Mouse (Mus musculus) kidney, embryonic 15.5 days (tissue): Measurements from ENCODE around the gene Cflar. TPM values are rescaled to one million over a fixed set of nuclear protein-coding genes. Genes with fewer than 3 reads are reported as not detected.

Source experiments
- ATAC-seq: fragments of 200-750 bp; cut with Nextera tagmentation; replicated peaks from 2 replicates; pipeline ENCODE4 v1.8.0; 2017; ENCODE audit warnings: moderate TSS enrichment; ENCODE audit not compliant: low FRiP score
- H3K27ac ChIP-seq: fragments of 300-500 bp; sonication (generic); 2 replicates; pipeline ENCODE4 v1.5.1; 2015; ENCODE audit warnings: mild to moderate bottlenecking, inconsistent platforms
- H3K27me3 ChIP-seq: fragments of 300-500 bp; sonication (generic); 2 replicates; pipeline ENCODE4 v1.6.1; 2015; ENCODE audit warnings: inconsistent platforms
- H3K36me3 ChIP-seq: fragments of 300-500 bp; sonication (generic); 2 replicates; pipeline ENCODE4 v1.6.1; 2015; ENCODE audit warnings: inconsistent platforms
- H3K4me1 ChIP-seq: fragments of 300-500 bp; sonication (generic); 2 replicates; pipeline ENCODE4 v1.6.1; 2015; ENCODE audit warnings: inconsistent platforms
- H3K4me2 ChIP-seq: fragments of 300-500 bp; sonication (generic); 2 replicates; pipeline ENCODE4 v1.6.1; 2015; ENCODE audit warnings: moderate library complexity, mild to moderate bottlenecking, inconsistent platforms
- H3K4me3 ChIP-seq: fragments of 300-500 bp; sonication (generic); replicated peaks from 2 replicates; pipeline ENCODE4 v1.5.1; 2015; ENCODE audit warnings: mild to moderate bottlenecking, inconsistent platforms
- H3K9ac ChIP-seq: fragments of 300-500 bp; sonication (generic); 2 replicates; pipeline ENCODE4 v1.6.1; 2015; ENCODE audit warnings: mild to moderate bottlenecking, inconsistent platforms
- H3K9me3 ChIP-seq: fragments of 300-500 bp; sonication (generic); replicated peaks from 2 replicates; pipeline ENCODE4 v1.6.1; 2016; ENCODE audit warnings: inconsistent platforms
- WGBS: fragments of 180-500 bp; shearing (Covaris S2); methylation state at CpG from one replicate; pipeline ENCODE4 v1.1.7; 2015; ENCODE audit warnings: mixed read lengths; 5-methylcytosine and 5-hydroxymethylcytosine counted together
- polyA plus RNA-seq: library from polyadenylated mRNA; unstranded; fragments of >200 nt; fragmentation: Nextera tagmentation; extraction: Ambion mirVana; gene quantifications from 2 replicates; pipeline ENCODE4 v1.2.1, GENCODE M21; 2015

Gene Cflar
- polyA plus RNA-seq, 1 experiment from 2014 or later: 48.1 TPM

DNA sequence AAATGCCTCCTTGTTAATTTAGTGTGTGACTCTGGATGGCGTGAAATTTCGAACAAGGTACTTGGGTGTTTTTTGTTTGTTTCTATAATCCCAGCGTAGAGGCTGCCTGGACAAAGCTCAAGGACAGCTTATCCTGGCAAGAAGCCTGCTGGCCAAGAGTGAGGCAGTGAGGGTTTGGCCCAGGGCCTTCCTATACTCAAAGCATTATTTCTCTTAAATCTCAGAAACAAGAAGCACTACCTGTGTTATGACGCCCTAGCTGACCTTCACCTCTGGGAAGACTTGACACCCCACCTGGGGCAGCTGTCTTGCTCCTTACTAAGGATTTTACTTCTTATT lies 2.6 kb downstream of the Cflar start:
- H3K9ac ChIP-seq: peak overlapping the region; percentile 59
- H3K27me3 ChIP-seq: no peaks in the 10 kb centered on the region
- peak overlapping the region; percentile 60 for H3K4me3 ChIP-seq
- H3K27ac ChIP-seq: peak overlapping the region; percentile 100
- H3K9me3 ChIP-seq: no peaks in the 10 kb centered on the region
- ATAC-seq: no peak
- peak overlapping the region; percentile 70 for H3K4me2 ChIP-seq
- peaks cover 33% of the 10 kb centered on the region for H3K36me3 ChIP-seq
- H3K4me1 ChIP-seq: peaks cover 38% of the 10 kb centered on the region
- 25% methylated on average over 4 of the region's 4 CpGs for WGBS

DNA sequence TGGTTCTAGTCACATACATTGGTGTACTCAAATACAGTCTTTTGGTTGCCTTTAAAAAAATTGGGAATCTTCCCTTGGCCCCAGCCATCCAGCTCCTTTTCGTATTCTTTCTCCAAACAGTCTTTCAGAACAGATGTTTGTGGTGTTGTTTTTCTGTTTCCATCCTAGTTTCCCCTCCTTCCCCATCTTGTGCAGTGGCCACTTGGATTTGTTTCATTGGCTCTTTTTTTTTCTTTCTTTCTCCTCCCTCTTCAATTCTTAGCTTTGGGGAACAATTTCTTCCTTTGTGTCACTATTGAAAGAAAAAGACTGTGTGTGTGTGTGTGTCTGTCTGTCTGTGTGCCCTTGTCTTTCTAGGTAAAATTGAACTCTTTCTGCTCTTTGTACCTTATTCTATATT lies 3.1 kb downstream of the Cflar start:
- H3K27ac ChIP-seq: peak overlapping the region; percentile 100
- no peak for ATAC-seq
- no peaks in the 10 kb centered on the region for H3K27me3 ChIP-seq
- no peaks in the 10 kb centered on the region for H3K9me3 ChIP-seq
- peaks cover 41% of the 10 kb centered on the region for H3K4me1 ChIP-seq
- peak overlapping the region; percentile 59 for H3K9ac ChIP-seq
- H3K4me2 ChIP-seq: peak overlapping the region; percentile 70
- 49% methylated on average over 1 of the region's 1 CpGs for WGBS
- H3K36me3 ChIP-seq: peaks cover 38% of the 10 kb centered on the region
- H3K4me3 ChIP-seq: peak overlapping the region; percentile 60

DNA sequence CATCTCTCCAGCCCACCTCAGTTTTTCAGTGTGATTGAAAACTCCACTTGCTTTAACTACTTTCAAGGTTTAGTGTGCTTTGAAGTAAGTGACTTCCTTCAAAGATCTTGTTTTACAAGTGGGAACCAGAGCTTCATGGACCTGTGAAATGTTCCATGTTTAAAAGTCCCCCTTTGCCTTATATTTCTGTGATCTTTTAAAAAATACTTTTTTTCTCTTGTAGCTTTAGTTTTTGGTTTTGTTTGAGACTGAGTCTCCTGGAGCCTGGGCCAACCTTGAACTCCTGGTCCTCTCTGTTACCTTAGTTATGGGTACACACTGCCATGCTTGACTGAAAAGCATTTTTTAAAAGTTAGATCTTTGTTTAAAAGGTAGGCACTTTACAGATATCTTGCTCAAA lies 4.2 kb downstream of the Cflar start:
- H3K36me3 ChIP-seq: peaks cover 44% of the 10 kb centered on the region
- peak overlapping the region; percentile 70; the same call in 1 of the 2 replicates for H3K27ac ChIP-seq
- ATAC-seq: no peak
- no peak overlapping the region for H3K9ac ChIP-seq
- peak overlapping the region; percentile 70 for H3K4me2 ChIP-seq
- peak overlapping the region; percentile 60; the same call in 1 of the 2 replicates for H3K4me3 ChIP-seq
- peaks cover 40% of the 10 kb centered on the region for H3K4me1 ChIP-seq
- H3K27me3 ChIP-seq: no peaks in the 10 kb centered on the region
- no peaks in the 10 kb centered on the region for H3K9me3 ChIP-seq

- WGBS: 33% methylated on average over 7 of the region's 7 CpGs
- H3K36me3 ChIP-seq: peaks cover 48% of the 10 kb centered on the region
These were observed 5.0 kb downstream of the Cflar start for GRCm38 (mm10) chr1:58716162-58716882.

DNA sequence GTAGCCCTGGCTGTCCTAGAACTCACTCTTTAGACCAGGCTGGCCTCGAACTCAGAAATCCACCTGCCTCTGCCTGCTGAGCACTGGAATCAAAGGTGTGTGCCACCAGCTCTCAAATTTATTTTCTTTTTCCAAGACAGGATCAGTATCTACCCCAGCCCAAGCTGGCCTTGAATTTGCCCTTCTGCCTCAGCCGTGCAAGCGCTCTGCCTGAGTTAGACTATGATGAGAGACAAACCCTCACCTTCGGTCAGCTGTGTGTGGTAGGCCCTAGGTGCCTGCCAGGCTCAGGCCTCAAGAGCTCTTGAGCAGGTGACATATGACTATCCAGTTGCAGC lies 5.5 kb downstream of the Cflar start:
- H3K27me3 ChIP-seq: no peaks in the 10 kb centered on the region
- H3K4me2 ChIP-seq: no peak overlapping the region
- ATAC-seq: no peak
- no peak overlapping the region for H3K4me3 ChIP-seq
- H3K27ac ChIP-seq: no peak overlapping the region
- no peaks in the 10 kb centered on the region for H3K9me3 ChIP-seq
- peaks cover 36% of the 10 kb centered on the region for H3K4me1 ChIP-seq
- peaks cover 48% of the 10 kb centered on the region for H3K36me3 ChIP-seq
- no peak overlapping the region for H3K9ac ChIP-seq
- WGBS: 91% methylated on average over 4 of the region's 4 CpGs

More at GRCm38 (mm10) chr1:58716162-58716882, 5.0 kb downstream of the Cflar start:
- Histone ChIP-seq H3K4me1 (peaks cover 36% of the 10 kb centered on the region), H3K27ac (peak overlapping the region; percentile 70), H3K4me3 (peak overlapping the region; percentile 60), H3K9ac (no peak overlapping the region), H3K4me2 (peak overlapping the region; percentile 70), H3K9me3 (no peaks in the 10 kb centered on the region), H3K27me3 (no peaks in the 10 kb centered on the region)
- no peak for ATAC-seq

DNA sequence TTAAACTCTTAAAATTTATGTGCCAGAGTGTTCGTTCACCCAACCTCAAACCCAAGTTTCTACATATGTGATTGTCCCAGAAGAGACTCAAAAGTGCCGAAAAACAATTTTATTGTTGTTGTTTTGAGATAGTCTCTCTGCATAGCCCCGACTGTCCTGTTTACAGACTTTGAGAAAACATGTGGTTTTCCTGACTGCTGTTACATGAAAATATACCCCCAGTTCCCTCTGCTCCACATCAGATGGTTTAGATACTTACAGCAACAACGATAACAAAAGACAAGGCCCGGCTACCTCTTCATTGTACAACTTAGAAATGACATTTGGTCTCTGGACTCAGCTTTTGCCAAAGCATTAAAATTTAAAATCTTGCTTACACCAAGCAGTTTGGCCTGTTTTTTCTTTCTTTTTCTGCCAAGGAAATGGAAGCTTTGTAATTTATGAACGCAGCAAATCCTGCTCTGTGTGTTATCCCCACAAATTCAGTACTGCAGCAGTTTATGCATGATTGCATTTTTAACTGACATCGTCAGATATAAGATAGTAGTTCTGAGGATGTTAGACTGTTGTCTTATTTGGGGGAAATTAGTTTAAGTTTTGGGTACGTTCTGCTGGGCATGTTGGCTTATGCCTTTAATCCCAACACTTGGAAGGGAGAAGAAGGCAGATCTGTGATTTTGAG lies 6.4 kb downstream of the Cflar start:
- H3K4me3 ChIP-seq: no peak overlapping the region
- no peak for ATAC-seq
- WGBS: 89% methylated on average over 8 of the region's 8 CpGs

GRCm38 (mm10) chr1:58719356-58719945 lies 8.1 kb downstream of the Cflar start:
- no peak overlapping the region for H3K9ac ChIP-seq
- H3K4me1 ChIP-seq: peaks cover 41% of the 10 kb centered on the region
- no peak overlapping the region for H3K4me2 ChIP-seq
- H3K4me3 ChIP-seq: no peak overlapping the region
- no peaks in the 10 kb centered on the region for H3K27me3 ChIP-seq
- H3K36me3 ChIP-seq: peaks cover 59% of the 10 kb centered on the region
- no peaks in the 10 kb centered on the region for H3K9me3 ChIP-seq
- no peak for ATAC-seq
- H3K27ac ChIP-seq: no peak overlapping the region
- WGBS: 79% methylated on average over 7 of the region's 7 CpGs

More for the DNA sequence above, 6.4 kb downstream of the Cflar start:
- Histone ChIP-seq H3K36me3 (peaks cover 57% of the 10 kb centered on the region), H3K4me2 (no peak overlapping the region), H3K27me3 (no peaks in the 10 kb centered on the region), H3K9me3 (no peaks in the 10 kb centered on the region), H3K9ac (no peak overlapping the region), H3K27ac (no peak overlapping the region), H3K4me1 (peaks cover 33% of the 10 kb centered on the region)

DNA sequence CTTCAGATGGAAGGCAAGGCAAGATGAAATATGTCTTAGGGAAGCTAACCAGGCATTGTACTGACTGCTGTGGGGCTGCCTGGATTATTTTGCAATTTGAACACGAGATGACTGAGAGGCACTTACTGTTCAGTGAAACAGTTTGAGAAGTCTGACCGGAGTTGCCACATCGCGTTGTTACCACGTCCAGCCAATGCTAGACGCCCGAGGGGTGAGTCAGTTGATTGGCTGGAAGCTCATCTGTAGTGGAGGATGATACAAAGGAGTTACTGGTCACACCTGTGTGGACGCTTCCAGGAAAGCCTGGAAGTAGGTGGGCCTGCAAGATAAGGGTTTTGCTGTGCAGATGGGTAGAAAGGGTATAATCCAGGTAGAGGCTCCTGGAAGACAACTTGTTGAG lies 8.8 kb downstream of the Cflar start:
- no peak for ATAC-seq
- Histone ChIP-seq H3K27me3 (no peaks in the 10 kb centered on the region), H3K4me3 (no peak overlapping the region), H3K4me1 (peaks cover 36% of the 10 kb centered on the region), H3K36me3 (peaks cover 53% of the 10 kb centered on the region), H3K27ac (no peak overlapping the region), H3K4me2 (no peak overlapping the region), H3K9ac (no peak overlapping the region), H3K9me3 (no peaks in the 10 kb centered on the region)
- 86% methylated on average over 8 of the region's 8 CpGs for WGBS

DNA sequence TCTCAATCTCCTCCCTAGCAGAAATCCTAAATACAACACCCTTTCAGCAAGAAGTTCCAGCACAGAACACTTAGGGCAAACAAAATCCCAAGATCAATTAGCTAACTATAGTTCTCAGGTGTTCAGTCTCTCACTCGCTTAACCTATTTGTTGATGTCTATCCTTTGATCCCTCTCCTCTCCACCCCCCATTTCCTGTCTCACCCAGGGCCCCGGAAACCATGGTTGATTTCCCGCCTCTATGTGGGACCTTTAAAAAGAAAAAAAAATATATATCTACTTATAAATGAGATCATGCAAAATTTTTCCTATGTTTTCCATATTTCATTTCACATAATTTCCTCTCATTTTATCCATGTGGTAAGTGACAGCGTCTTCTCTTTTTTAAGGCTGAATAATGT lies 9.7 kb downstream of the Cflar start:
- H3K27me3 ChIP-seq: no peaks in the 10 kb centered on the region
- no peak overlapping the region for H3K9ac ChIP-seq
- H3K4me1 ChIP-seq: peaks cover 31% of the 10 kb centered on the region
- ATAC-seq: no peak
- no peaks in the 10 kb centered on the region for H3K9me3 ChIP-seq
- H3K27ac ChIP-seq: no peak overlapping the region
- 82% methylated on average over 4 of the region's 4 CpGs for WGBS
- no peak overlapping the region for H3K4me2 ChIP-seq
- H3K4me3 ChIP-seq: no peak overlapping the region
- peaks cover 50% of the 10 kb centered on the region for H3K36me3 ChIP-seq

DNA sequence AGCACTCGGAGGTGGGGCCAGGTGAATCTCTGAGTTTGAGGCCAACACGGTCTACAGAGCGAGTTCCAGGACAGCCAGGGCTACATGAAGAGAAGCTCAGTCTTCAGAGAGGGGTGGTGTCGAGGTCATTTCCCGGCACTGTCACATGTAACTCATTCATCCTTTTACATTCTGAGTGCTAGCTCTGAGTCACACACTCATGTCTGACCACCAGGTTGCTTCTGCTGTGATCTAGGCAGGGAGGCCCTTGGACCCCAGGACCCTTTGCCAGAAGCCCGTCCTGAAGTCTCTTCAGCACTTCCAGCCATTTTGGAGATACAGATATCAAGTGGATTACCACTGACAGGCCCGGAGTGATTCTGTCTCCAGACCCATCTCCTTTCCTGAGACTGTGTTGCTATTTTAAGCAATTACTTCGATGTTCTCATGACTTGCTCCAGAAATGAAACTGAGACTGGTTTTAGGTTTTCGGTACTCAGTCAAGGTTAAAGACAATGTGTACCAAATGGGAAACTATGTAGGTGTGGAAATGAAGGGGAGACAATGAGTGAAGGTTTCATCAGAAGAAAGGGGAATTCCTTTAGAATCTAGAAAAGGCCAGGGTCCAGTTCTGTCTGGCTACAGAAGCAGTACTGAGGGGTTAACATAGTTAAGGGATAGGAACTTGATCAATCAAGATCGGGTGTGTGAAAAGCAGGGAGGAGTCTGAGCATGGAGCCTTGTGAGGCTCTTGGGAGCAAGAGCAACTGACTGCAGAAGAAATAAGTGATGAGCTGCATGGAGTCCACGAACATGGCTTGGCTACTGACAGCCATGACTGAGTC lies 11.0 kb downstream of the Cflar start:
- Histone ChIP-seq H3K36me3 (peaks cover 50% of the 10 kb centered on the region), H3K9ac (no peak overlapping the region), H3K27me3 (no peaks in the 10 kb centered on the region), H3K4me3 (no peak overlapping the region), H3K4me1 (peaks cover 26% of the 10 kb centered on the region), H3K4me2 (no peak overlapping the region), H3K9me3 (no peaks in the 10 kb centered on the region), H3K27ac (no peak overlapping the region)
- no peak for ATAC-seq
- WGBS: 86% methylated on average over 11 of the region's 11 CpGs

- Histone ChIP-seq H3K36me3 (peaks cover 51% of the 10 kb centered on the region), H3K4me2 (peak overlapping the region; percentile 28), H3K27ac (peak overlapping the region; percentile 41), H3K9me3 (no peaks in the 10 kb centered on the region), H3K9ac (no peak overlapping the region), H3K4me3 (no peak overlapping the region), H3K27me3 (no peaks in the 10 kb centered on the region), H3K4me1 (peaks cover 26% of the 10 kb centered on the region)
- WGBS: 33% methylated on average over 7 of the region's 7 CpGs
- ATAC-seq: 0 out of 2 replicates have a peak, but pooled peaks have one; percentile 17
These were observed 11.9 kb downstream of the Cflar start for GRCm38 (mm10) chr1:58723062-58723808.
